Mouse (Mus musculus): Measurements from ENCODE around the gene Ilf3. TPM values are rescaled to one million over a fixed set of nuclear protein-coding genes. Genes with fewer than 3 reads are reported as not detected.

Ilf3 gene
- polyA plus RNA-seq, 1 experiment = 40.1 TPM

- WGBS = 31% methylated on average over 11 of the region's 11 CpGs
- Histone ChIP-seq H3K4me3 (replicated peaks; ENCODE audit: control insufficient read depth, low read depth, low read length) (no peak overlapping the region), H3K4me1 (ENCODE audit: control insufficient read depth, insufficient read depth, low read length) (peaks cover 1% of the 10 kb centered on the region), H3K27ac (ENCODE audit: control insufficient read depth, insufficient read depth, low read depth, low read length, poor library complexity) (no peak overlapping the region)
- TF ChIP-seq POLR2A (IDR thresholded peaks at IDR 0.05; ENCODE audit: borderline replicate concordance, control insufficient read depth, low read depth, low read length) (no peak), CTCF (IDR thresholded peaks at IDR 0.05; ENCODE audit: control insufficient read depth, insufficient read depth, low read length) (no peak)
Observed at GRCm38 (mm10) chr9:21369080-21369479, 1.4 kb downstream of the Ilf3 start.

- Histone ChIP-seq H3K4me1 (ENCODE audit: control insufficient read depth, insufficient read depth, low read length) (peaks cover 1% of the 10 kb centered on the region), H3K27ac (ENCODE audit: control insufficient read depth, insufficient read depth, low read depth, low read length, poor library complexity) (no peak overlapping the region), H3K4me3 (replicated peaks; ENCODE audit: control insufficient read depth, low read depth, low read length) (no peak overlapping the region)
- TF ChIP-seq POLR2A (IDR thresholded peaks at IDR 0.05; ENCODE audit: borderline replicate concordance, control insufficient read depth, low read depth, low read length) (no peak), CTCF (IDR thresholded peaks at IDR 0.05; ENCODE audit: control insufficient read depth, insufficient read depth, low read length) (no peak)
- WGBS = 33% methylated on average over 2 of the region's 2 CpGs
Observed at GRCm38 (mm10) chr9:21370876-21371275, 3.2 kb downstream of the Ilf3 start.

- no peak for TF ChIP-seq CTCF (IDR thresholded peaks at IDR 0.05; ENCODE audit: control insufficient read depth, insufficient read depth, low read length)
- TF ChIP-seq POLR2A (IDR thresholded peaks at IDR 0.05; ENCODE audit: borderline replicate concordance, control insufficient read depth, low read depth, low read length) = no peak
- H3K27ac ChIP-seq (ENCODE audit: control insufficient read depth, insufficient read depth, low read depth, low read length, poor library complexity) = no peak overlapping the region
- no peak overlapping the region for H3K4me3 ChIP-seq (replicated peaks; ENCODE audit: control insufficient read depth, low read depth, low read length)
- 24% methylated on average over 1 of the region's 1 CpGs for WGBS
- H3K4me1 ChIP-seq (ENCODE audit: control insufficient read depth, insufficient read depth, low read length) = peaks cover 1% of the 10 kb centered on the region
Observed at GRCm38 (mm10) chr9:21372508-21372907, 4.8 kb downstream of the Ilf3 start.

GRCm38 (mm10) chr9:21379195-21379594 is 11.5 kb downstream of the Ilf3 start:
- H3K4me3 ChIP-seq (replicated peaks; ENCODE audit: control insufficient read depth, low read depth, low read length) = no peak overlapping the region
- 34% methylated on average over 3 of the region's 3 CpGs for WGBS
- H3K27ac ChIP-seq (ENCODE audit: control insufficient read depth, insufficient read depth, low read depth, low read length, poor library complexity) = no peak overlapping the region
- TF ChIP-seq CTCF (IDR thresholded peaks at IDR 0.05; ENCODE audit: control insufficient read depth, insufficient read depth, low read length) (no peak), POLR2A (IDR thresholded peaks at IDR 0.05; ENCODE audit: borderline replicate concordance, control insufficient read depth, low read depth, low read length) (no peak)
- H3K4me1 ChIP-seq (ENCODE audit: control insufficient read depth, insufficient read depth, low read length) = no peaks in the 10 kb centered on the region; the same call in none of the 2 replicates

- Histone ChIP-seq H3K4me1 (ENCODE audit: control insufficient read depth, insufficient read depth, low read length) (no peaks in the 10 kb centered on the region; the same call in none of the 2 replicates), H3K4me3 (replicated peaks; ENCODE audit: control insufficient read depth, low read depth, low read length) (no peak overlapping the region), H3K27ac (ENCODE audit: control insufficient read depth, insufficient read depth, low read depth, low read length, poor library complexity) (no peak overlapping the region)
- TF ChIP-seq CTCF (IDR thresholded peaks at IDR 0.05; ENCODE audit: control insufficient read depth, insufficient read depth, low read length) (no peak), POLR2A (IDR thresholded peaks at IDR 0.05; ENCODE audit: borderline replicate concordance, control insufficient read depth, low read depth, low read length) (no peak)
Observed at GRCm38 (mm10) chr9:21380868-21381267, 13.2 kb downstream of the Ilf3 start.

- no peak overlapping the region for H3K27ac ChIP-seq (ENCODE audit: control insufficient read depth, insufficient read depth, low read depth, low read length, poor library complexity)
- TF ChIP-seq POLR2A (IDR thresholded peaks at IDR 0.05; ENCODE audit: borderline replicate concordance, control insufficient read depth, low read depth, low read length) (no peak), CTCF (IDR thresholded peaks at IDR 0.05; ENCODE audit: control insufficient read depth, insufficient read depth, low read length) (no peak)
- H3K4me3 ChIP-seq (replicated peaks; ENCODE audit: control insufficient read depth, low read depth, low read length) = no peak overlapping the region
- H3K4me1 ChIP-seq (ENCODE audit: control insufficient read depth, insufficient read depth, low read length) = no peaks in the 10 kb centered on the region; the same call in 1 of the 2 replicates
Observed at GRCm38 (mm10) chr9:21383966-21384365, 16.3 kb downstream of the Ilf3 start.

- Histone ChIP-seq H3K27ac (ENCODE audit: control insufficient read depth, insufficient read depth, low read depth, low read length, poor library complexity) (no peak overlapping the region), H3K4me1 (ENCODE audit: control insufficient read depth, insufficient read depth, low read length) (no peaks in the 10 kb centered on the region), H3K4me3 (replicated peaks; ENCODE audit: control insufficient read depth, low read depth, low read length) (no peak overlapping the region)
- TF ChIP-seq CTCF (IDR thresholded peaks at IDR 0.05; ENCODE audit: control insufficient read depth, insufficient read depth, low read length) = no peak
- TF ChIP-seq POLR2A (IDR thresholded peaks at IDR 0.05; ENCODE audit: borderline replicate concordance, control insufficient read depth, low read depth, low read length) = no peak
- 91% methylated on average over 10 of the region's 10 CpGs for WGBS
Observed at GRCm38 (mm10) chr9:21392646-21393175, 25.0 kb downstream of the Ilf3 start.

GRCm38 (mm10) chr9:21395692-21396091 is 28.0 kb downstream of the Ilf3 start:
- WGBS = 78% methylated on average over 3 of the region's 3 CpGs
- Histone ChIP-seq H3K4me1 (ENCODE audit: control insufficient read depth, insufficient read depth, low read length) (no peaks in the 10 kb centered on the region), H3K27ac (ENCODE audit: control insufficient read depth, insufficient read depth, low read depth, low read length, poor library complexity) (no peak overlapping the region), H3K4me3 (replicated peaks; ENCODE audit: control insufficient read depth, low read depth, low read length) (no peak overlapping the region)
- TF ChIP-seq POLR2A (IDR thresholded peaks at IDR 0.05; ENCODE audit: borderline replicate concordance, control insufficient read depth, low read depth, low read length) (no peak), CTCF (IDR thresholded peaks at IDR 0.05; ENCODE audit: control insufficient read depth, insufficient read depth, low read length) (no peak)

- TF ChIP-seq POLR2A (IDR thresholded peaks at IDR 0.05; ENCODE audit: borderline replicate concordance, control insufficient read depth, low read depth, low read length) (no peak), CTCF (IDR thresholded peaks at IDR 0.05; ENCODE audit: control insufficient read depth, insufficient read depth, low read length) (no peak)
- 88% methylated on average over 3 of the region's 3 CpGs for WGBS
- no peak overlapping the region for H3K4me3 ChIP-seq (replicated peaks; ENCODE audit: control insufficient read depth, low read depth, low read length)
- H3K4me1 ChIP-seq (ENCODE audit: control insufficient read depth, insufficient read depth, low read length) = no peaks in the 10 kb centered on the region
- no peak overlapping the region for H3K27ac ChIP-seq (ENCODE audit: control insufficient read depth, insufficient read depth, low read depth, low read length, poor library complexity)
Observed at GRCm38 (mm10) chr9:21397170-21397569, 29.5 kb downstream of the Ilf3 start.
